Mouse (Mus musculus) limb, embryonic 14.5 days (tissue): ENCODE measurements around the gene Srgap1. TPM values are rescaled to one million over a fixed set of nuclear protein-coding genes. Genes with fewer than 3 reads are reported as not detected.

Experiments used
- ATAC-seq: fragments of 200-750 bp; cut with Nextera tagmentation; 2 replicates; pipeline ENCODE4 v1.8.0; 2017; ENCODE audit warnings: low read depth, moderate number of reproducible peaks, moderate TSS enrichment; ENCODE audit not compliant: low FRiP score
- DNase-seq: peaks from one replicate; pipeline ENCODE4 v3.0.0-alpha.2; 2015; ENCODE audit warnings: low spot score
- H3K27ac ChIP-seq: fragments of 300-500 bp; sonication (generic); replicated peaks from 2 replicates; pipeline ENCODE4 v1.5.1; 2014; ENCODE audit warnings: low read depth, mild to moderate bottlenecking, low read length, moderate library complexity, mixed read lengths
- H3K27me3 ChIP-seq: fragments of 300-500 bp; sonication (generic); 2 replicates; pipeline ENCODE4 v1.6.1; 2014; ENCODE audit warnings: low read length, mixed read lengths; ENCODE audit not compliant: control insufficient read depth, insufficient read depth
- H3K36me3 ChIP-seq: fragments of 300-500 bp; sonication (generic); 2 replicates; pipeline ENCODE4 v1.6.1; 2014; ENCODE audit warnings: mild to moderate bottlenecking, low read length, moderate library complexity, mixed read lengths; ENCODE audit not compliant: control insufficient read depth, insufficient read depth
- H3K4me1 ChIP-seq: fragments of 300-500 bp; sonication (generic); 2 replicates; pipeline ENCODE4 v1.6.1; 2014; ENCODE audit warnings: antibody characterized with exemption, low read length, mixed read lengths; ENCODE audit not compliant: control insufficient read depth, insufficient read depth
- H3K4me2 ChIP-seq: fragments of 300-500 bp; sonication (generic); replicated peaks from 2 replicates; pipeline ENCODE4 v1.6.1; 2014; ENCODE audit warnings: low read depth, mild to moderate bottlenecking, low read length, moderate library complexity; ENCODE audit not compliant: severe bottlenecking
- H3K4me3 ChIP-seq: fragments of 300-500 bp; sonication (generic); replicated peaks from 2 replicates; pipeline ENCODE4 v1.5.1; 2014; ENCODE audit warnings: low read length
- H3K9ac ChIP-seq: fragments of 300-500 bp; sonication (generic); 2 replicates; pipeline ENCODE4 v1.6.1; 2014; ENCODE audit warnings: mild to moderate bottlenecking, low read depth, low read length, moderate library complexity; ENCODE audit not compliant: severe bottlenecking
- H3K9me3 ChIP-seq: fragments of 300-500 bp; sonication (generic); 2 replicates; pipeline ENCODE4 v1.6.1; 2016; ENCODE audit warnings: low read length; ENCODE audit not compliant: control insufficient read depth
- POLR2A ChIP-seq: fragments of 200-500 bp; IDR thresholded peaks from 2 replicates; pipeline ENCODE4 v1.8.0; 2012; ENCODE audit warnings: inconsistent platforms, mild to moderate bottlenecking, moderate library complexity, borderline replicate concordance; ENCODE audit not compliant: insufficient read depth, insufficient read length; ENCODE audit errors: extremely low read depth
- WGBS: fragments of 180-500 bp; shearing (Covaris S2); extraction: QIAGEN DNeasy Blood & Tissue Kit; methylation state at CpG from one replicate; pipeline ENCODE4 v1.1.7; 2014; 5-methylcytosine and 5-hydroxymethylcytosine counted together
- polyA plus RNA-seq, 2 experiments: library from polyadenylated mRNA; depleted of rRNA in 1 of 2; stranded (reverse) in 1 of 2; unstranded in 1 of 2; fragments of >200 nt; fragmentation: Nextera tagmentation in 1 of 2; extraction: Ambion mirVana in 1 of 2; gene quantifications; 2 replicates each; pipeline versions ENCODE4 v1.2.1 to v1.2.3; 2012 to 2014

Srgap1 gene
- polyA plus RNA-seq, 2 experiments = 9.6 to 18.2 TPM

DNA sequence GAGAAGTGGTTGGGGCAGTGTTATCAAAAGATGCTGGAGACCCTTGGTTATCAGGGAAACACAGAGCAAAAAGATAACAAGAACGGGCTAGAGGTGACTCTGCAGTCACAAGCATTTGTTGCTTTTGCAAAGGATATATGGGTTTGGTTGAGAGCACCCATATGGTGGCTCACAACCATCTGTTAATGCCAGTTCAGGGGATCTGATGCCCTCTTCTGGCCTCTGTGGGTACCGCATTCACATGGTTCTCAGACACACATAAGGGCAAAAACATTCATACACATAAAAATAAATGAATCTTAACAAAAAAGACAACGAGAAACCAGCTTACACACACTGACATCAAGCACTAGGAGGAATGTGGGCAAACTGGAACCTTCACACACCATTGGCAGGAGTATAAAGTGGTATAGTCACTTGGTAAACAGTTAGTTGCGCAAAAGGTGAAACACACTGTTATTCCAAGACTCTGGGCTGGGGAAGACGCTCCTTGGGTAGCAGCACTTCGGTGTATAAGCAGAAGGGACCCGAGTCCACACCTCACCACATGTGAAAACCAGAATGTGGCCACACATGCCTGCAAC is 191.2 kb downstream of the Srgap1 start:
- Histone ChIP-seq H3K4me1 (peaks cover 12% of the 10 kb centered on the region), H3K4me3 (no peak overlapping the region), H3K9me3 (no peaks in the 10 kb centered on the region), H3K27me3 (no peaks in the 10 kb centered on the region), H3K27ac (no peak overlapping the region), H3K9ac (no peak overlapping the region), H3K36me3 (peaks cover 6% of the 10 kb centered on the region; the same call in 1 of the 2 replicates), H3K4me2 (no peak overlapping the region)
- WGBS = 80% methylated on average over 7 of the region's 7 CpGs
- no peak for ATAC-seq
- no peak for DNase-seq
- TF ChIP-seq POLR2A = no peak

DNA sequence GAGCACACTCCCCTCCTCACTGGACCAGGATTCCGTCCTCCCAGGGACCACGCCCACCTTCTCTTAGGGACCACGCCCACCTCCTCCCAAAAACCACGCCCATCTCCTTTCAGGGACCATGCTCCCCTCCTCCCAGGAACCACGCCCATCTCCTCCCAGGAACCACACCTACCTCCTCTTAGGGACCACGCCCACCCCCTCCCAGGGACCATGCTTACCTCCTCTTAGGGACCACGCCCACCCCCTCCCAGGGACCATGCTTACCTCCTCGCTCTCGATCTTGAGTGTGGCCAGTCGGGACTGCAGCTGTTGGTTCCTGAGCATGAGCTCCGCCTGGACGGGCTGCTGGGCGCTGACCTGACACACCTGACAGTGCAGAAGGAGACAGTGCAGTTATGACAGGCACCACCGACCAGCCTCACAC is 193.7 kb downstream of the Srgap1 start:
- H3K36me3 ChIP-seq = peaks cover 12% of the 10 kb centered on the region; the same call in 1 of the 2 replicates
- DNase-seq (no peak), ATAC-seq (no peak)
- no peak overlapping the region for H3K4me3 ChIP-seq
- TF ChIP-seq POLR2A = no peak
- H3K9ac ChIP-seq = no peak overlapping the region
- 39% methylated on average over 14 of the region's 14 CpGs for WGBS
- no peaks in the 10 kb centered on the region for H3K27me3 ChIP-seq
- H3K4me1 ChIP-seq = no peaks in the 10 kb centered on the region
- H3K4me2 ChIP-seq = no peak overlapping the region
- no peaks in the 10 kb centered on the region for H3K9me3 ChIP-seq
- no peak overlapping the region for H3K27ac ChIP-seq

DNA sequence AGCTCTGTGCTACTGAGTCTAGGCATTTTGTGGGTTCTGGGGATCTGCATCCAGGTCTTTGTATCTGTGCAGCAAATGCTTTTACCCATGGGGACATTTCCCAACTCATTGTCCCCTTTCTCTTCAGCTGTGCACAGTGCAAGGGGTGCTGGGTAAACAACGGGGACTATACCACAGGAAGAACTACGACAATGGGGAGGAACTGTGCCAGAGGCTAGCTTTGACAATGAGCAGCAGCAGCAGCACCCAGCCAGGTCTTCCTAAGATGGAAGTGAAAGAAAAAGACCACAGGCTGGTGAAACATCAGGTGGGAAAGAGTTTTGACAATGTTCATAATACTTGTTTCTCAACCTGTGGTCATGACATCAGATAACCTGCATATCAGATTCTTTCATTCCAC is 197.6 kb downstream of the Srgap1 start:
- WGBS = 90% methylated on average over 2 of the region's 2 CpGs
- Histone ChIP-seq H3K4me2 (no peak overlapping the region), H3K4me3 (no peak overlapping the region), H3K9me3 (no peaks in the 10 kb centered on the region), H3K9ac (no peak overlapping the region), H3K4me1 (no peaks in the 10 kb centered on the region), H3K36me3 (peaks cover 6% of the 10 kb centered on the region; the same call in 1 of the 2 replicates), H3K27ac (no peak overlapping the region), H3K27me3 (no peaks in the 10 kb centered on the region)
- ATAC-seq (no peak), DNase-seq (no peak)
- no peak for TF ChIP-seq POLR2A

DNA sequence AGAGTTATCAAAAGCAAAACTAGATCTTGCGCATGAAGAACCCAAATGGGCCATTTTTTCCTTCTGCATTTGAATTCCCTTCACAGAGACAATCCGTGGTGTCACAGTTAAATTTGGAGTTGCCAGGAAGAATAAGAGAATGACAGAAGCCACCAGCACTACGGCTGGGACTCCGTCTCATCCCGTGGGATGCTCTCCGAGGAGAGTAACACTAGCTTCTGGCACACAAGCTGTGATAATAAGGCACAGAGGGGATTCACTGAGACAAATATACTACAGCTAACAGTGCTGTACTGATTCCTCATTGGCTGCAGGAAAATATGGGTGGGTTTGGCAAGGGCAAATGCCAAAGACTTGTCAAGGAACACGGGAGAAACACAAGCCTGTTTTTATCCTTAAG is 201.4 kb downstream of the Srgap1 start:
- no peak for TF ChIP-seq POLR2A
- no peaks in the 10 kb centered on the region for H3K9me3 ChIP-seq
- peaks cover 6% of the 10 kb centered on the region; the same call in 1 of the 2 replicates for H3K36me3 ChIP-seq
- WGBS = 87% methylated on average over 7 of the region's 7 CpGs
- no peak overlapping the region for H3K4me2 ChIP-seq
- H3K27ac ChIP-seq = no peak overlapping the region
- no peaks in the 10 kb centered on the region for H3K4me1 ChIP-seq
- DNase-seq (no peak), ATAC-seq (no peak)
- no peak overlapping the region for H3K4me3 ChIP-seq
- no peaks in the 10 kb centered on the region for H3K27me3 ChIP-seq
- no peak overlapping the region for H3K9ac ChIP-seq

DNA sequence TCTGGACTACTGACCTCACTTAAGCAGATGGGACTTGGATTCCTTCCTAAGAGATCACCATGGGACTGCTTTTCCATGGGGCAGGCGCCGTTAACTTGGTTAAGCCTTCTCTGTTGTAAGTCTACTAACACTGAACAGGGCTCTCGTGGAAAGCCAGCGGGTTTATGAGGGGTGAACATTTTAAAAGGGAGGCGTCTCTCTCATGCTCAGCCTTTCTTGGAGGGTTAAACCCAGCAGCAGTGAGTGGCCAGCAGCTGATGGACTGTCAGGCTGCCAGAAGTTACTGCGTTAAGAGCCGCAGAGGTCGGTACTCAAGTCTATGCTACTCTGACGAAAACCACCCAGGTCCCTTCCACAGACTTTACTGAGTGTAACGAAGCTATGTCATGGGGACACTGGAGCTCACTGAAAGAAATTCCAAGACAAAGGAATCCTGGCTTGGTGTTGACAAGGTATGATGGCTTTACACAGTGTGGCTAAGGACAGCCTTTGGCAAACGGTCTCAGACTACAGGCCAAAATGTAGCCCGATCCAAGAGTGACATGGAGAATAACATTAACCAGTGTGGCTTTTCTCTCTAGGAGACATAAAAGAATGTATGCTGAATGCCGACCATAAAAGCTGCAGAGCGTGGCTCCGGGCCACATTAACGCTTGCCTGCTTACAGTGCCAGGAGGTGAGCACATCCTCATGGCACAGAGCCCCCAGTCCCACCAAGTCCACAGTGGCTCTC is 209.8 kb downstream of the Srgap1 start:
- peak; percentile 90 for ATAC-seq
- Histone ChIP-seq H3K4me1 (peaks cover 8% of the 10 kb centered on the region), H3K27ac (peak overlapping the region; percentile 82), H3K4me3 (peak overlapping the region; percentile 13), H3K27me3 (no peaks in the 10 kb centered on the region), H3K36me3 (peaks cover 15% of the 10 kb centered on the region), H3K9ac (0 out of 2 replicates have a peak overlapping the region, but pooled peaks have one; percentile 1), H3K9me3 (no peaks in the 10 kb centered on the region), H3K4me2 (peak overlapping the region; percentile 47)
- 13% methylated on average over 16 of the region's 16 CpGs for WGBS
- DNase-seq = peak; percentile 93
- TF ChIP-seq POLR2A = no peak
